Mouse (Mus musculus) retina, postnatal 7 days (tissue): ENCODE data around the gene Kif5a.
"Not testable (repeated sequence)": the region's sequence is repeated elsewhere in the genome, so short reads cannot be mapped to it uniquely, and the experiment has no call there.

Experiments used
- DNase-seq: peaks from one replicate; pipeline ENCODE4 v3.0.0-alpha.2; 2012; ENCODE audit warnings: low read depth, low spot score

The Kif5a gene

DNA sequence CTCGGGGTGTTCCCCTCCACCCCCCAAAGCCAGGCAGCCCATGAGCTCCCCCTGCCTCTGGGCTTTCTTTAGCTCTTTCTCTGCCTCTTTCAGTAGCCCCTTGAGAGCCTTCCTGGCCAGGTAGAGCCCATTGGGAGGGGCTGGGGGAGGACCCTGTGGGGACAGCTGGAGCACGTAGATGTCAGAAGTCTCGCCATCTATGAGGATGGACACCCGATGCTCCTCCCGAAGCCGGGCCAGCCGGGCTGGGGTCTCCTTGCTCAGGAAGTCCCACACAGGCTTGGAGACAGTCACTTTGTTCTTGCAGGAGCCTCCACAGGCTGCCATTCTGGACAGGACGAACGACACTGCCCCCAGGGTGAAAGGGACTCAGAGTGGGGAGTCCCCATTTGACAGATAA, 70.1 kb downstream of the Kif5a start:
- DNase-seq: no peak

DNA sequence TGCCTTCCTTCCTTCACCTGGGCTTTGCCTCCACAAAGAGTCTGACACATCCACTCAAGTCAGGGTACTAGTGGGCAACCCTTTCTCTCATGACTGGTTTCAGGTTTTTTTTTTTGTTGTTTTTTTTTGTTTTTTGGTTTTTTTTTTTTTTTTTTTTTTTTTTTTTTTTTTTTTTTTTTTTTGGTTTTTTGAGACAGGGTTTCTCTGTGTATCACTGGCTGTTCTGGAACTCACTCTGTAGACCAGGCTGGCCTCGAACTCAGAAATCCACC, 71.2 kb downstream of the Kif5a start:
- DNase-seq: not testable (repeated sequence)

DNA sequence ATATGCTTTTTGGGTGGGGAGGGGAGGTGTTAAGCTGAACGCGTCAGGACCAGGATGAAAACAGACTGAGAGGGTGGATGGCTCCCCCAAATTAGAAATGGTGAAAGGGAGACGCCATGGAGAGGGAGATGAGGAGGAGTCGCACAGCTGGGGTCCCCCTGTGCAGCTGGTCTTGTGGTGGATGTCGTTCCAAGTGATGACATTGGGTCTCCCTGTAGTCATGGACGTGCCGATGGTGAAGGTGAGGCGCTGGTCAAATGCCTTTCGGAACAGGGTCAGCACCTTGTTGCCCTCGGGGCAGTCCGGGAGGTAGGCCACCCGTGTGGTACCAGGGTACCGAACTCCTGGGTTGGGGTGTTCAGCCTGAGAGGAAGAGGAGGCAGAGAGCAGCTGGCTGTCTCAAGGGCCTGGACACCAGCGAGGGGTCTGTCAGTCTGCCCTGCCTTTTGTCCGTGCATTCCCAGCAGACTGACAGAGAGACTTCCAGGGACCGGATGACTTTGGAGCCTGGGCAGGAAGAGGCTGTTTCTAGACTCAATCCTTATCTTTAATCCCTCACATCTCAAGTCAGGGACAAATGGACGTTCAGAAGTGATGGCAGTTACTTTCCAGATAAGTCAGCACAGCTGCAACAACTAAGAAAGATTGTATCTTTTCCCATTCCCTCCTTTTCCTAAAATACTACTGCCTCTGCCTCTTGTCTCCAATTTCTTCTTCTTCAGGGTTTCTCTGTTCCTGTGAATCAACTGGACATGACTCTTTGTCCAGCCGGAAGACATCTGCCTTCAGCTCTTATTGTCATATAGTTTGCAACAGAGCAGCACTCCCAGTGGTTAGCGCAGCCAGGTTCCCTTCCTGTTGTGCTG, 71.7 kb downstream of the Kif5a start:
- no peak for DNase-seq

DNA sequence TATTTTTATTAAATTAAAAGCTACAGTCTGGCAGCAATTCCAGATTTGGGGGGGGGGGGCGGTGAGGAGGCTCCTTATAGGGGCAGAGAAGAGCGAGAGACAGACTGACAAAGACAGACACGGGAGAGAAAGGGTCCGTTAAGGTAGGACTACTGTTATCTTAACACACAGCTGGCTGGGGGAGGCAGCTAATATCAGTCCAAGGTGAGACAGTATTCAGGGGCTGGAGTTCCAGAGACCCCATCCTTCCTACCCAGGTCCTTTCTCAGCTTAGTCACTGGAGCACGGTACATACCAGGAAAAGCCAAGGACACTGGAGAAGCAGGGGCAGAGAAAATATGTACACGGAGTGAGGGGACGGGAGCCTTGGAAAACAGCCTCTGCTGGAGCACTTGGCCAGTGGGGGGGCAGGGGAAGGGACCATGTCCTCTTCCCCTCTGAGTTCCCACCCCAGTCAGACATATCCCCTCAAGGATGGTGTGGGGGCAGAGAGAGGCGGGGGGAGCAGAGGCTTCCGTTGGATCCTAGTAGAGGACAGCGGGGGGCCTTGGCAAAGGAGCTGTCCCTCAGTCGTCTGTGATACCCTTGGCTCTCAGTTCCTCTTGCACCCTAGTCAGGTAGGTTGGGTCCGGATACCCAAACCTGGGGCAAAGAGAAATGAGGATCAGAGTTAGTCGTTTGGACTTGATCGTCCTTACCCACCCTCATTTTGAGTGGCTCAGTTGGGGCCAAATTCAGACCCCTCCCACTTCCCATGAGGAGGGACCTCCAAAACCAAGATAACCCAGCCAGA, 72.6 kb downstream of the Kif5a start:
- no peak for DNase-seq

DNA sequence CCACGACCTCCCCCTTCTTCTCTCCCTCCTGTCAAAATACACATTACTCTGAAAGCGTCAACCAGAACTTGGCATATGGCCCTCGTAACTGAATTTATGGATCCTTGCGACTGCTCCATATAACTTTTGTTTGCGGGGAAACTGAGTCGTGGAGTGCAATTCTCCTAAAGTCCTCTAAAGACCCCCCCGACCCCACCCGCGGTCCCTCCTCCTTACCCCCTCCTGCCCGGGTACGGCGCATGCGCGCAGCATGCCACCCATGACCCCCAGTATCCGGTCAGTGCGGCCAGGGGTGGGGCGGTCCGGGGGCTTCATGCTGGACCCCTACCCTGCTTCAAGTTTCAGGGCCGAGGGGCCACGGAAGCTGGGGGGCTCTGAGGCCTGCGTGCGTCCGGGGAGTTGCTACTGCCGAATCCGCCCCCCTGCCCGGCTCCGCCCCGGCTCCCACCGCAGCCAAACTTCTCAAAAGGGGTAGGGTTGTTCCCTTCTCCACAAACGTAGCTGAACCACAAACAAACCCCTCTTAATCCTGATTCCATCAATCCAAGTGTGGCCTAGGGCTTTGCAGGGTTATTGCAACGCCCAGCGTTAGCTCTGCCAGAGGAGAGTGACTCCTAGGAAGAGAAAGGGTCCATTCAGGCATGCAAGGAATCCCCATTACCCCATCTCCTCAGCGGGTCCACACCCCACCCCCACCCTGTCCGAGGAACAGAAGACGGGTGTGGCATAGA, 73.3 kb downstream of the Kif5a start, which contains the start of gene Arhgef25:
Arhgef25 (minus strand) TSS at position 433 of the 731 bp plus-strand sequence.
- DNase-seq: no peak

DNA sequence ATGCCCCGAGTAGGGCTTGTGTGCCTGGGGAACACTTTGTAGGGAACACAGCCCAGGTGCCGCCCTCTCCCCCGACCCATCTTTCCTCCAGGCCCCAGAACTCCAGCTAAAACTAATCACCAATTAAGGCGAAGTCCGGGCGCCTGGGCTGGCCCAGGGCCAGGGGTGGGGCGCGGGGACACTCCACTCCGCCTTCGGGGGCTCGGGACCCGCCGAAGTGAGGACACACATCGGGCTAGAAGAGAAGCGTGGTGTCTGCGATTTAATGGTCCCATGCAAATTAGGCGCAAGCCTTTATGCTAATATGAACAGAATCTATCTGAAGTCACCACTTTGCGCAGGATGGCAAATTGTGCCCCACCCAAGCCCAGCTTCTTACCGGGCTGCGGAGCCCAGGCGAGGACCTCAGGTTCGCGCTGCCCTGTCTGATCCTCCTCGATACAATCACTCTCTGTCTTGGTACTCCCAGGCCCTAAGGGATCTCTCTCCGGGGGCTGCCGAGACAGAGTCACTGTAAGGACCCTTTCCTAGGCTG, 74.0 kb downstream of the Kif5a start:
- DNase-seq: no peak

DNA sequence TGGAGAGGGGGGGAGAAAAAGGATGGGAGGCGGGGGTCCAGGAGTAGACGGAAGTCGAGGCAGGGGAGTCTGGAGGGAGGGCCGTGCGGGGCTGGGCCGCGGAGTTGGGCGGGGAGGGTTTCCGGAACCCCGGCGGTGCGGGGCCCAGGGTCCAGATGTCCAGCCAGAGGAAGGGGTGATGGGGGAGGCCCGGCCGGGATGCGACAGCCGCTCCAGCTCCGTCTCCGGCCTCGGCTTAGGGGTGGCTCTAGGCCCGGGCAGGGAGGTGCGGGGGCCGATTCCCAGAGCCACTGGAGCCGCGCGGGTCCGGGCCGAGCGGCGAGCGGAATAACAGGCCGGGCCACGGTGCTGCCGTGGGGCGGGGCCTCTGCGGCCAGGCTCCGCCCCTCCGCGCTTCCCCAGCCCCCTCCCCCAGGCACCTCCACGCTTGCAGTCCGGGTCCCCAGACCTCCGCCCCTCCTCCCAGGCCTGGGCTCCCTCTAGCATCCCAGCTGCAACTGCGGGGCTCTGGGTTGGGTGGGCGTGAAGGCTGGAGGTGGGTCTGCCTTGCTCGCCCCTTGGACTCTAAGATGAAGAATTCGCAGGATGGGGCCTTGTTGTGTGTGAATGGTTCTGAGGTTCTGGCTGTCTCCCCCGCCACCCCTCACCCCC, 74.6 kb downstream of the Kif5a start:
- DNase-seq: no peak

DNA sequence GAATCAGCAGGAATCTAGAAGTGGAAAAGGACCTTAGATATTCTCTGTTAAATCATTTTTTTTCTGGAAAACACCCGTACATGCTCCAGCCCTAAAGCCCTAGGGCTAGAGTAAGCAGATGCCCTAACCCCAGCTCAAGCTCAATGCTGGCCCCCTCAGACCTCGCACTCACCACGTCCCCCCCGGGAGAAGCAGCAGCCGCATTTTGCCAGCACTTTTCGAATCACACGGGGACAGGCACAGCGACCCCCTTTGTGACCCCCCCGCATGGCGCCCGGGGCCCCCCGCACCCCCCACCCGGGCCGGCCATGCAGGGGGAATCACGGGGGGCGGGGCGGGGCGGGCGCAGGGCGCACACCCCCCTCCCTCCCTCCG, 75.1 kb downstream of the Kif5a start:
- no peak for DNase-seq

DNA sequence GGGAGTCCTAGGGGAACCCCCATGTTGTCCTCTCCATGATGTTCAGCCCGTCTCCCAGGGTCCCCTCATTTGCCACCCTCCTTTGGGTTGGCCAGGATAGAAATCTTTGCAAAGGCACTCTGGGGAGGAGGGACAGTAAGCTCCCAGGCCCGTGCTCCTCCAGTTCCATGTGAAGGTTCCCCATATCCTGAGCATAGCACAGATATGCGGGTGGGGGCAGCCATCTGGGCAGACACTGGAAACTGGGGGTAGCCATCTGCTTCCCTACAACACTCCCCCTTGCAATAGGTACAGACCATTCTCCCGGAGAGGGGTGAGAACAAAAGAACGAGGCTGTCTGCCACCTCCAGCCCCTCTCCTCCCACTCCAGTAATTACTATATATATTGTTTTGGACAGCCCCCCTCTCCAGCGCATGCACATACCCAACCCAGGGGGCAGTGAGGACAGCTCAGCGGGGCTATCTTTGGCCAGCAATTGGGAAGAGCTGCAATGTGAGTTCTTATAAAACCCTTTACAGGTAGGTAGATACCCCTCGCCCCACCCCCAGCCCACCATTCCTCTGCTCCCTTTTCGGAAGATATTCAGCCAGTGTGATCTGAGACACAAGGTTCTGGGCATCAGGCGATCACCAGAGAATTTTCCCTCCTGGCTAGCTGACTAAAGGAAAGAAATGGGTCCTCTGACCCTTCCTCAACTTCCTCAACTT, 75.6 kb downstream of the Kif5a start:
- no peak for DNase-seq

DNA sequence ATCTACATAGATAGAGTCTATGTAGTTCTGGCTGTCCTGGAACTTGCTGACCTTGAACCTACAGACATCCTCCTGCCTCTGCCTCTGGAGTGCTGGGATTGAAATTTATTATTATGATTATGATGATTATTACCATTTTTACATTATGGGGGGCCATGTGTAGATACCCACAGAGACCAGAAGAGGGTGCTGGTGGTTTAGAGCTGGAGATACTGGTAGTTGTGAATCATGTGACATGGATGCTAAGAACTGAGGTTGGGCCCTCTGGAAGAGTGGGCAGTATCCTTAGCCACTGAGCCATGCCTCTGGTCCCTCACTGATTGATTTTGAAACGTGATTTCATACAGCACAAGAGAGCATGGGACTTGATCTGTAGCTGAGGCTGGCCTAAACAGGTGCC, 76.7 kb downstream of the Kif5a start:
- no peak for DNase-seq

DNA sequence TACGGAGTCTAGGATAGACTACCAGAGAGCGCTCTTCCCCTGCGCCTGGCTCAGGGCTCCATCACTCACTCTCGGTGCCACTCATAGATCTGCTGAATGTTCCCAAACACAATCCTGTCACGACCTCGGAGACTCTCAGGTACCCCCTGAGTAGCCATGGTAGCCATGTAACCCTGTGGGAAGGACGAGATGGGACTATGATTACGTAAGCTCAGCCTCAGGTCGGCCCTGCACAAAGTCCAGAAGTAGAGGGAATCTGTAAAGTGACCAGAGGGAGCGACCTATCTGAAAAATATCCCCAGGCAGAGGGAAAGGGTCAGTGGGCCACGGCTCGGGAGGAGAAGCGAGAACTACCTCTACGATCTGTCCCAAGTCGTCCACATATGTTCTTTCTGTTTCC, 77.6 kb downstream of the Kif5a start:
- no peak for DNase-seq

DNA sequence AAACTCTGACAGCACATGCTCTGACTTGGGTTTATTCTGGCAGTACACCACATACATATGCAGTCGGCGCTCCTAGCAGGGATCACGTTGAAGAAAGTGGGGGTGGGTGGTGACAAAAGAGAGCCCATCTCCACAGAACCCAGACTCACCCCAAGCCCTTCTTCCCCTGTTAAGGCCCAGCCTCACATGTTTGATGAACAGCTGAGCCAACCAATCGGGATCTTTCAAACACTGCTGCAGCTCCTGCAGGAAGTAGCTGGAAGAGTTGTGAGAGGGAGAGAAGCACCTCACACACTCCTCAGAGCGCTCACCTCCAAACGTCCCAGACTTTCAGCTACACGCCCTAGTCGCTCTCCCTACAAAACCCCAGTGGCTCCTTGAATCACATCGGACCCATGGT, 78.0 kb downstream of the Kif5a start:
- DNase-seq: no peak

DNA sequence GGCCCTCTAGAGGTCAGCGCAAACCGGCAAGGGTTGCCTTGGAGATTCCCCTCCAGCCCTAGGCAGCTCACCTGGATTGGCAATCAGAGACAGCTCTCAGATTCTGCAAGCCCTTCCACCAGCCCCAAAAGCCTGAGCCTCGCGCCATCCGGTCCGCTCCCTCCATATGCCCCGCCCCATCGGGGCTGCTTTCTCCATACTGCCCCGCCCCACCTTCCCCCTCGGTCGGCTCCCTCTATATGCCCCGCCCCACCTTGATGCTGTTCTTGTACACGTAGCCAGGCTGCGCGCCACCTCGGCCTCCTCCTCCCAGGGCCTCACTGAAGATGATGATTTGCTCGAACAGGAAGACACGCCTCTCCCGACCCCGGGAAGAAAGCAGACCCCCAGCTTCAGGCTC, 79.4 kb downstream of the Kif5a start:
- no peak for DNase-seq

DNA sequence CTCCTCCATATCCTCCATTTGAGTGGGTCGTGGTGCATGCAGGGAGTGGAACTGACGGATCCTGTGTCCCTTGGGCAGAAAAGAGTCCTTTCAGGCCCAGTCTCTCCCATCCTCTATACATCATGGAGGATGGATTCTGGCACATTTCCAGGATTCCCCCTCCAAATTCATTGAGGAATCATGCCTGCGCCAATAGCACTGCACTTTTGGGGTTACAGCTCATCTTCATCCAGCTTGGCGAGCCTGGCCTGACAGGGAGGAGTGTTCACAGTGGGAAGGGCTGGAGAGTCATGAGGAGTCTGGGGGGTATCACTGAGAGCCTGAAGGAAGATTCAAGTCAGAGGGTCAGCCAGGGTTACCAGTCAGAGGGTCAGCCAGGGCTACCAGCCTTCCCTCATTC, 80.5 kb downstream of the Kif5a start:
- DNase-seq: no peak

DNA sequence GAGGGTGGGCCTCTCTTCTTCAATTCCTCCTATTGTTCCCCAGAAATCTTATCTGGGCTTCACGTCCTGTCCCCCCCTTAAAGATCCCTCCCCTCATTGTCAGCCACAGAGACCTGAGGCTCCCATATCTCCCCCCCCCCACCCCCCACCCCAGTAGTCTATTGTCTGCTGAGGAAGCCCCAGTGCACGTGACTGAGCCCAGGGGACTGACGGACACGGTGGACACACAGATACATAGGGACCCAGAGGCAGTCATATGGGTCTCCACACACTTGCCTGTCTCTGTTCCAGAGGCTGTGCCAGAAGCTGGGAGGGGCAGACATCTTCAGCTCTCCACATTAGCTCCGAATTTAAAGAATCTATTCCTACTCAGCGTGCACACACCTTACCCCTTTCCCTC, 81.6 kb downstream of the Kif5a start:
- DNase-seq: no peak

DNA sequence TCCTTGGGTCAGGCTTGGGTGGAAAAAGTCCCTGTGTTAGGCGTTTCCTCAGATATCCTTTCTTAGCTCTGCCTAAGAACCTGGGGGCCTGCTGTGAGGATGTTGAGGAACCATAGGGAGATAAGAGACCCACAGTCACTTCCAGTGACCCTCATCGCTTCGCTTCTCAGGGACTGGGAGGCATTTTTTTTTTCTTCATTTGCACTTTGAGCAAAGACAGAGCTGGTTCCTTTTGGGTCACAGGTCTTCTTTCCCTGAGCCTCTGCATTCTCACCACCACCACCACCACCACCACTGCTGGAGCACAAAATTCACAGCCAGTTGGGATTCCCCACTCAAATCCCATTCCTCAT, 82.5 kb downstream of the Kif5a start:
- no peak for DNase-seq

DNA sequence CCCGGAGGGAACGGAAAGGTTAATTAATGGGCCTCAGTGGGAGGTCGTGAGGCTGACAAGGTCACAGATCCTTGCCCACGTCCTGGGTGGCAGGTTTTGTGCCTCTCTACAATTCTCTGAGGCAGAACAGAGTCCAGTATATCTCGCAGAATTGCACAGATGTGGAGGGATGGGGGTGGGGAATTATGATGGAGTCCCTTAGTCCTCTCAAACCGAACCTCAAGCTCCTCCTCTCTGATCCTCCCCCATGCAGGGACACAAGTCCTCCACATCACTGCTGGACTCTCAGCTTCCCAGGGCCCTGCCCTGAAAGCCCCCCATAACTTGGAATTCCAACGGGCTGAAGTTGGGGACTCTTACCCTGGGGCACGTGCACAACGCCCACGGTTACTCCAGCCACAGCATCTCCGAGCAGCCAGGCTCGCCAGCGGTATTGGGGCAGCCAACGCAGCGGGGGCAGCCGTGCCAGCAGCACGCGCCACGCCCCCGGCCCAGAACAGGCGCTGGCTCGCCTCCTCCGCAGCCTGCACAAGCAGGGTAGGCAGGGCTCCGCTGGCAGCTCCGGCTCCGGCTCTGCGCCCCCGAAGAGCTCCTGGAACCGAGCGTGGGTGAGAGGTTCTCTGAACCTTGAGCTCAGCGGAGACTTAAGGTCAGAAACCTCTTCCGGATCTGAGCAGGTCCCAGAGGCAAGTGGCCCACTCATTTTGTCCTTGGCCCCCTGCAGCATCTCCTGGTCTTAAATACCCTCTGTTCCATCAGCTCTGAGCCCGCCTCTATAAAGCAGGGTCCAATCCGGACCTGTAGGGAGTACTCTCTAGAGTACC, 83.1 kb downstream of the Kif5a start, which contains the start of gene Slc26a10:
Slc26a10 (minus strand) TSS at position 775 of the 824 bp plus-strand sequence.
- DNase-seq: no peak

DNA sequence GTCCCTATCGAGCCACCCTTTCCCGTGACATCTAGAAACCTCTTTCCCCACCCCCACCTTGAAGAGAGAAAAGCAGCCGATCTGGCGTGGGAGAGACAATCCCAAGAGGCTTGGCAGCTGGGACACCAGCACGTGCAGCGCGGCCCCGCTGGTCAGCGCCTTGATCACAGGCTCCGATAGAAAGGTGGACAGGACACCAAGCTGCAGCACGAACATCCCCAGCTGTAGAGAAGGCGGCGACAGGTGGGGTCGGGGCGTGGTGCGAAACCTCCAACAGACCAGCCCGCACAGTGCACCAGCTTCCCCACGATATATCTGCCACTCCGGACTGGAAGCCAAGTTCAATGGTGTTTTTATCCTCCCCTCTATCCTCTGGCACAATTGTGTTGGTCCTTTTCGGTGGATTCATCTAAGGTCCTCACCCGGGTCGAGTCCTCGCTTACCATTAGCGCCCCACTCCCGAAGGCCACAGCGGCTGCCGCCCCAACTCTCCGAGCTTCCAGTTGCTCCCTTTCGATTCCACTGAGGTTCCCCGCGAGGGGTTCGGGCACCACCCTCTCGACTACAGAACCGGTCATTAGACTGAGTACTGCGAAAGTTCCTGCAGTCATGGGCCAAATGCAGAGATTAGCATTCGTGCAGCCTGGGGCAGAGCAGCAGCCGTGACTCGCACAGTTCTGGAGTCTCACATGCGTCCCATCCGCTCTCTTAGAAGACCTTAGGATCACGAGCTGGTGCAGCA, 84.7 kb downstream of the Kif5a start:
- DNase-seq: no peak

DNA sequence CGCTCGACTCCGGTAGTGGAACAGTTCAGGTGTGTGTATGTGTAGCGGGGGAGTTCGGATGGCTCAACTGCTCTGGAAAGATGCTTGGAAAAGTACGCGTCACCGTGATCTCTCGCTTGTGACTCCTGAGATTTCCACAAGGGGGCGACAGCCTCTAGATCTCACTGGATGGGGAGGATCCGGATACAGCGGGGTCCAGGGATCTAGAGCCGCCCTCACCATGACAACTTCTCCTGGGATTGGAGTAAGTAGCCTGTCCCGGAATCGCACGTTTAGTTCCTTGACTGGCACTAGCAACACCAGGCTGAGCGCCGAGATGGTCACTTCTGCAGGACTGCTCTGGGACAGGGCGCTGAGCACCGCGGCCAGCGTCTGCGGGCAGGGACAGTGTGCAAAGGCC, 85.4 kb downstream of the Kif5a start:
- peak; percentile 81 for DNase-seq

DNA sequence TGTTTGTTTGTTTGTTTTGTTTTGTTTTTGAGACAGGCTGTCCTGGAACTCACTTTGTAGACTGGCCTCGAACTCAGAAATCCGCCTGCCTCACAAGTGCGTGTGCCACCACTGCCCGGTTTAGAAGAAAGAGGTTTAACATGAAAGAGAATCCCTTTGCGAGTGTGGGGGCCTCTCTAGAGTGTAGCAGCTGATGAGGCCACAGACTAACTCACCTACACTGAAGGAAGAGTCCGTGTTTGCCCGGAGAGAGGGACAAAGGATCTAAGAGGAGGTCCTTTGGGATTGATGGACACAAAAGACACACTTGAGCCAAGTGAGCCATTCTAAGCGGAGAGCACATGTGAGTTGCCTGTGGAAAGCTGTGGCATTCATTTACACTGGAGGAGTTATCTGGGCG, 85.9 kb downstream of the Kif5a start:
- DNase-seq: no peak
